Mouse (Mus musculus): ENCODE results near the gene Dnal1. TPM values are rescaled to one million over a fixed set of nuclear protein-coding genes. Genes with fewer than 3 reads are reported as not detected.

Gene Dnal1
- polyA plus RNA-seq (2012; fragmentation: generic; extraction: Trizol): 1 to 10 TPM in 1 of 2 experiments, under 1 TPM in 1; 0.30 to 4.2 TPM

GRCm38 (mm10) chr12:84114153-84114994, at the start of gene Dnal1:
Dnal1 (plus strand) TSS chr12:84114366.

DNA sequence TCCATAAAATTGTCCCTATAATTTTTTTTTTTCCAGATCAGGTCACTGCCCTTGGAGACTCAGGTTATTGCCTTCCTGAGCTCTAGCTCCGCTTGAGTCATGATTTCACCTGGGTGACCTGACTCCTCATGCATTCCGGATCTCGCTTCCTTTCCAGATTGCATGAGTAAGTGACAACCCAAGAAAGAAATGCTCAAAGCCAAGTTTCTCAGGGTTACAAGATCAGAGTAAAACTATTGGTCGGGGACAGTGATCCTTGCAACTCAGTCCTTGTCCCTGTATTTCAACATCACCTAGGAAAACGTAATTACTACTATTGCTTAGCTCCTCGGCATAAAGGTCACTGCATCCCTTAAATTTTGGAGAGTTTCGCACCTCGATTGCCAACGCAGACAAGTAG, 45.2 kb upstream of the Dnal1 start, which contains the start of gene Acot5:
Acot5 (plus strand) TSS at position 340 of the 400 bp plus-strand sequence.

GRCm38 (mm10) chr12:84100604-84101492, 13.3 kb upstream of the Dnal1 start, which contains the start of gene Acot6:
Acot6 (plus strand) TSS chr12:84100654.

GRCm38 (mm10) chr12:84147954-84148621, 33.9 kb downstream of the Dnal1 start, which contains the start of gene Pnma1:
Pnma1 (minus strand) TSS chr12:84148489.

Other genes starting within 250 kb of the Dnal1 start
- gene Numb, start 192.4 kb upstream of the Dnal1 start, polyA plus RNA-seq (2012; fragmentation: generic; extraction: Trizol): 10 to 100 TPM in 1 of 2 experiments, 1 to 10 TPM in 1; 1.1 to 11.2 TPM
- 1 to 10 TPM; 7.9 to 8.7 TPM for gene Riox1, start 163.8 kb upstream of the Dnal1 start, polyA plus RNA-seq (2012; fragmentation: generic; extraction: Trizol)
- not detected for gene Heatr4, start 129.5 kb upstream of the Dnal1 start, polyA plus RNA-seq (2012; fragmentation: generic; extraction: Trizol)
- gene Acot2, start 126.5 kb upstream of the Dnal1 start, polyA plus RNA-seq (2012; fragmentation: generic; extraction: Trizol): 1 to 10 TPM in 1 of 2 experiments, under 1 TPM in 1; 0.28 to 8.4 TPM
- gene Acot1, start 104.9 kb upstream of the Dnal1 start, polyA plus RNA-seq (2012; fragmentation: generic; extraction: Trizol): under 1 TPM in 1 of 2 experiments, not detected in 1; 0.11 TPM
- not detected for gene Acot4, start 76.0 kb upstream of the Dnal1 start, polyA plus RNA-seq (2012; fragmentation: generic; extraction: Trizol)
- not detected for gene Gm49366, start 75.4 kb upstream of the Dnal1 start, polyA plus RNA-seq (2012; fragmentation: generic; extraction: Trizol)
- not detected for gene Acot3, start 62.2 kb upstream of the Dnal1 start, polyA plus RNA-seq (2012; fragmentation: generic; extraction: Trizol)
- gene Acot5, start 45.0 kb upstream of the Dnal1 start, polyA plus RNA-seq (2012; fragmentation: generic; extraction: Trizol): not detected
- not detected for gene Acot6, start 13.7 kb upstream of the Dnal1 start, polyA plus RNA-seq (2012; fragmentation: generic; extraction: Trizol)
- under 1 TPM; 0.04 to 0.60 TPM for gene Pnma1, start 34.1 kb downstream of the Dnal1 start, polyA plus RNA-seq (2012; fragmentation: generic; extraction: Trizol)
- gene Elmsan1, start 104.5 kb downstream of the Dnal1 start, polyA plus RNA-seq (2012; fragmentation: generic; extraction: Trizol): 1 to 10 TPM in 1 of 2 experiments, under 1 TPM in 1; 0.90 to 5.3 TPM
- gene Ptgr2, start 170.9 kb downstream of the Dnal1 start, polyA plus RNA-seq (2012; fragmentation: generic; extraction: Trizol): under 1 TPM; 0.14 to 0.72 TPM
- gene Zfp410, start 202.5 kb downstream of the Dnal1 start, polyA plus RNA-seq (2012; fragmentation: generic; extraction: Trizol): 10 to 100 TPM in 1 of 2 experiments, 1 to 10 TPM in 1; 4.7 to 17.6 TPM
- 10 to 100 TPM; 27.8 to 35.6 TPM for gene Coq6, start 247.3 kb downstream of the Dnal1 start, polyA plus RNA-seq (2012; fragmentation: generic; extraction: Trizol)
- under 1 TPM; 0.07 to 0.90 TPM for gene Fam161b, start 247.5 kb downstream of the Dnal1 start, polyA plus RNA-seq (2012; fragmentation: generic; extraction: Trizol)

All from C3H10T1/2 (cell line).